15 mouse cellular contexts compared by ENCODE assay signal in the genomic region with DNA sequence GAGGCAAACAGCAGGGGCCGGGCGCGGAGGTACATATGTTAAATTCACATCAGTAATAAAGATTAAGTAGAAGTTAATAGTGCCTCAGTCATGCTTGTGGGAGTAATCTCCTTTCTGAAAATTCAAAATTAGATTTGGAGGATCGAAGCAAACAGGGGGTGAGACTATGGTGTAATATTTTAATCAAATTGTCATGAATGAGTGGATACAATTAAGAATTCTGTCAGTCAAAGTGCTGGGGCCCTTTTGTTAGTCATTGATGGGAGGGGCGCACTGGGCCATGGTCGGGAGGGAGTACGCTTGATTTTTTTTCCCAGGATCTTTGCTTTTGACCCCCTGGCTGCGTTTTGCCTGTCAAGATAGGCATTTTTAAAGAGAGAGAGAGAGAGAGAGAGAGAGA.
A peak's percentile ranks its signal among the peaks of the same experiment; 100 is the strongest.
DNase-seq lines count a peak whose midpoint lies in the region; ATAC-seq and TF ChIP-seq lines count a peak whose summit lies in the region.
"Had no signal": no experiment of that assay in that cellular context is flagged by ENCODE, and none has a peak within 500 bp of the region (broad histone marks: within the 10 kb centered on the region; RNA-seq: fewer than 3 reads in every experiment).

No protein-coding gene starts in this region.

- 40% methylated on average over 8 of the region's 8 CpGs for WGBS in embryonic facial prominence, embryonic 10.5 days
- 26% methylated on average over 8 of the region's 8 CpGs for WGBS in forebrain, embryonic 15.5 days
- 17% methylated on average over 8 of the region's 8 CpGs for WGBS in hindbrain, postnatal 0 days
- WGBS in neural tube, embryonic 14.5 days: 17% methylated on average over 8 of the region's 8 CpGs
- 23% methylated on average over 8 of the region's 8 CpGs for WGBS in kidney, embryonic 14.5 days

- peaks cover 37% of the 10 kb centered on the region for H3K4me1 ChIP-seq in embryonic facial prominence, embryonic 10.5 days
- H3K4me1 ChIP-seq in forebrain, embryonic 15.5 days: peaks cover 30% of the 10 kb centered on the region
- peaks cover 7% of the 10 kb centered on the region; the same call in 1 of the 2 replicates for H3K4me1 ChIP-seq in hindbrain, postnatal 0 days (ENCODE audit: insufficient read depth, low read length)
- peaks cover 11% of the 10 kb centered on the region for H3K4me1 ChIP-seq in neural tube, embryonic 14.5 days (ENCODE audit: control insufficient read depth, insufficient read depth, low read length)
- H3K4me1 ChIP-seq in kidney, embryonic 14.5 days (ENCODE audit: control insufficient read depth, insufficient read depth, low read length): peaks cover 5% of the 10 kb centered on the region; the same call in 1 of the 2 replicates

- H3K36me3 ChIP-seq in embryonic facial prominence, embryonic 10.5 days (replicated peaks): no peaks in the 10 kb centered on the region
- H3K36me3 ChIP-seq in forebrain, embryonic 15.5 days: no peaks in the 10 kb centered on the region
- no peaks in the 10 kb centered on the region for H3K36me3 ChIP-seq in hindbrain, postnatal 0 days (ENCODE audit: insufficient read depth, low read length)
- H3K36me3 ChIP-seq in neural tube, embryonic 14.5 days (ENCODE audit: control insufficient read depth, insufficient read depth, low read length): no peaks in the 10 kb centered on the region
- no peaks in the 10 kb centered on the region for H3K36me3 ChIP-seq in kidney, embryonic 14.5 days (ENCODE audit: control insufficient read depth, insufficient read depth, low read length)
- H3K36me3 ChIP-seq: limb, embryonic 15.5 days had no signal

- no peak for TF ChIP-seq CTCF in hindbrain, postnatal 0 days (IDR thresholded peaks at IDR 0.05; ENCODE audit: low read depth)

- no peak overlapping the region for H3K27ac ChIP-seq in embryonic facial prominence, embryonic 10.5 days (replicated peaks)
- H3K27ac ChIP-seq in forebrain, embryonic 15.5 days (replicated peaks): peak overlapping the region; percentile 81; the same call in 1 of the 2 replicates
- H3K27ac ChIP-seq in hindbrain, postnatal 0 days: no peak overlapping the region
- H3K27ac ChIP-seq in neural tube, embryonic 14.5 days (ENCODE audit: low read depth, low read length): no peak overlapping the region
- no peak overlapping the region for H3K27ac ChIP-seq in kidney, embryonic 14.5 days (ENCODE audit: low read depth, low read length)
- H3K27ac ChIP-seq: limb, embryonic 15.5 days; macrophage had no signal

- no peaks in the 10 kb centered on the region for H3K9me3 ChIP-seq in embryonic facial prominence, embryonic 10.5 days
- no peaks in the 10 kb centered on the region for H3K9me3 ChIP-seq in forebrain, embryonic 15.5 days
- H3K9me3 ChIP-seq in hindbrain, postnatal 0 days (ENCODE audit: low read length): no peaks in the 10 kb centered on the region
- H3K9me3 ChIP-seq in neural tube, embryonic 14.5 days (ENCODE audit: control insufficient read depth, low read length): no peaks in the 10 kb centered on the region
- H3K9me3 ChIP-seq in kidney, embryonic 14.5 days (ENCODE audit: control insufficient read depth, low read length): no peaks in the 10 kb centered on the region
- H3K9me3 ChIP-seq: limb, embryonic 15.5 days had no signal

- peak overlapping the region; percentile 76 for H3K4me2 ChIP-seq in forebrain, embryonic 15.5 days (replicated peaks)
- H3K4me2 ChIP-seq in hindbrain, postnatal 0 days (ENCODE audit: low read depth, low read length): peak overlapping the region; percentile 64
- H3K4me2 ChIP-seq in neural tube, embryonic 14.5 days (ENCODE audit: low read depth, low read length): 0 out of 2 replicates have a peak overlapping the region, but pooled peaks have one; percentile 78
- H3K4me2 ChIP-seq in kidney, embryonic 14.5 days (replicated peaks; ENCODE audit: low read depth, low read length): no peak overlapping the region

- no peak for ATAC-seq in forebrain, embryonic 15.5 days (replicated peaks)
- no peak for ATAC-seq in hindbrain, postnatal 0 days
- no peak for ATAC-seq in neural tube, embryonic 14.5 days (ENCODE audit: low read depth)
- ATAC-seq in kidney, embryonic 14.5 days (ENCODE audit: low FRiP score, low TSS enrichment): no peak

- peak overlapping the region; percentile 59; the same call in 1 of the 2 replicates for H3K4me3 ChIP-seq in embryonic facial prominence, embryonic 10.5 days
- H3K4me3 ChIP-seq in forebrain, embryonic 15.5 days: no peak overlapping the region
- no peak overlapping the region for H3K4me3 ChIP-seq in hindbrain, postnatal 0 days (ENCODE audit: low read length)
- no peak overlapping the region for H3K4me3 ChIP-seq in neural tube, embryonic 14.5 days (ENCODE audit: low read depth, low read length)
- no peak overlapping the region for H3K4me3 ChIP-seq in kidney, embryonic 14.5 days (ENCODE audit: low read length)

- no peak for DNase-seq in embryonic facial prominence, embryonic 10.5 days (ENCODE audit: low spot score)
- DNase-seq in hindbrain, postnatal 0 days (ENCODE audit: low spot score): peak; percentile 23
- no peak for DNase-seq in layer of hippocampus, adult 8-10 months (ENCODE audit: low spot score in 2 of 2)
- DNase-seq in cerebellum, adult 9-11 months: no peak
- DNase-seq: cerebellum, adult 11-12 months; embryo, embryonic 11 days; heart, postnatal 36 days; kidney, adult 11 months; kidney, postnatal 4 days; lung, adult 18-20 months had no signal

- peaks cover 69% of the 10 kb centered on the region for H3K27me3 ChIP-seq in embryonic facial prominence, embryonic 10.5 days (replicated peaks; ENCODE audit: low read depth, poor library complexity, severe bottlenecking)
- no peaks in the 10 kb centered on the region for H3K27me3 ChIP-seq in forebrain, embryonic 15.5 days
- H3K27me3 ChIP-seq in hindbrain, postnatal 0 days (ENCODE audit: insufficient read depth, low read length): no peaks in the 10 kb centered on the region
- no peaks in the 10 kb centered on the region for H3K27me3 ChIP-seq in neural tube, embryonic 14.5 days (ENCODE audit: control insufficient read depth, insufficient read depth, low read length)
- H3K27me3 ChIP-seq in kidney, embryonic 14.5 days (ENCODE audit: control insufficient read depth, insufficient read depth, low read length): peaks cover 24% of the 10 kb centered on the region

- H3K9ac ChIP-seq in forebrain, embryonic 15.5 days (replicated peaks): no peak overlapping the region
- H3K9ac ChIP-seq in hindbrain, postnatal 0 days (replicated peaks; ENCODE audit: low read length): no peak overlapping the region
- no peak overlapping the region for H3K9ac ChIP-seq in neural tube, embryonic 14.5 days (replicated peaks; ENCODE audit: low read depth, low read length)
- H3K9ac ChIP-seq in kidney, embryonic 14.5 days (ENCODE audit: low read depth, low read length): no peak overlapping the region
- H3K9ac ChIP-seq: limb, embryonic 15.5 days had no signal
